Mouse (Mus musculus) ES-E14 (cell line): ENCODE results near the gene Tnip1.

Source experiments
- CHD2 ChIP-seq: IDR thresholded peaks from 2 replicates; pipeline ENCODE4 v1.6.1; 2014; ENCODE audit warnings: mild to moderate bottlenecking, low read depth, low read length, inconsistent platforms
- HCFC1 ChIP-seq: IDR thresholded peaks from 2 replicates; pipeline ENCODE4 v1.6.1; 2012; ENCODE audit warnings: low read length, inconsistent platforms, borderline replicate concordance; ENCODE audit not compliant: insufficient read depth
- ZNF384 ChIP-seq: IDR thresholded peaks from 2 replicates; pipeline ENCODE4 v1.6.1; 2012; ENCODE audit warnings: low read depth, low read length, inconsistent platforms

- TF ChIP-seq CHD2 (no peak), HCFC1 (no peak), ZNF384 (no peak)
Measured at GRCm38 (mm10) chr11:54998284-54998683, 35.6 kb upstream of the Tnip1 start.
